In the genomic region with DNA sequence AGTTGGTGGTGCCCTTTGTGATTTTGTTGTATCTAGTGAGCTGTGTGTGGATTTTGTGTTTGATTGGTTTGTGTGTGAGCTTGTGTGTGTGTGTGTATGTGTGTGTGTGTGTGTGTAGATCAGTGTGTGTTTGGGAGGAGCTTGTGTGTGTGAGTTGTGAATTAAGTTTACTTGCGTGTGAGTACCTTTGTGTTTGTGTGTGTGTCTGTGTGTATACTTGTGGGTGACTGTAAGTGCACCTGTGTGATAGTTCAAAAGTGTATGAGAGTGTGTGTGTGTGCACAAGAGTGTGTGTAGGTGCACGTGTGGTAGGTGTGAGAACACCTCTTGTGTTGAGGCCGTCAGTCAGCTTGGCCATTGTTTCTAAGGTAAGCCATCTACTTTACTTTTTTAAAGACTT, we compare ENCODE assay signal across 21 mouse cellular contexts. TPM values are rescaled to one million over a fixed set of nuclear protein-coding genes. Genes with fewer than 3 reads are reported as not detected.
DNase-seq lines count a peak whose midpoint lies in the region; ATAC-seq and TF ChIP-seq lines count a peak whose summit lies in the region.
"Had no signal": no experiment of that assay in that cellular context is flagged by ENCODE, and none has a peak within 500 bp of the region (broad histone marks: within the 10 kb centered on the region; RNA-seq: fewer than 3 reads in every experiment).

A gene (plus strand): TSS at position 301 of the 400 bp plus-strand sequence.

- H3K27me3 ChIP-seq in liver, postnatal 0 days (ENCODE audit: insufficient read depth, low read length) = no peaks in the 10 kb centered on the region
- no peaks in the 10 kb centered on the region for H3K27me3 ChIP-seq in liver, embryonic 12.5 days (replicated peaks)
- no peaks in the 10 kb centered on the region for H3K27me3 ChIP-seq in testis, adult 2 months (ENCODE audit: control insufficient read depth, insufficient read depth, low read length)
- H3K27me3 ChIP-seq: CH12.LX had no signal

- TF ChIP-seq EP300 in liver, postnatal 0 days (IDR thresholded peaks at IDR 0.05; ENCODE audit: low read depth) = no peak

- 76% methylated on average over 3 of the region's 3 CpGs for WGBS in liver, postnatal 0 days (ENCODE audit: insufficient replicate concordance)
- 65% methylated on average over 3 of the region's 3 CpGs for WGBS in liver, embryonic 12.5 days (ENCODE audit: insufficient replicate concordance)

- no peak for TF ChIP-seq CTCF in liver, postnatal 0 days (IDR thresholded peaks at IDR 0.05; ENCODE audit: low read depth)
- no peak for TF ChIP-seq CTCF in testis, adult 2 months (IDR thresholded peaks at IDR 0.05; ENCODE audit: control insufficient read depth, insufficient read depth, insufficient replicate concordance, low read depth, low read length)

- no peaks in the 10 kb centered on the region for H3K36me3 ChIP-seq in liver, postnatal 0 days (replicated peaks; ENCODE audit: insufficient read depth, low read length)
- no peaks in the 10 kb centered on the region for H3K36me3 ChIP-seq in liver, embryonic 12.5 days
- no peaks in the 10 kb centered on the region for H3K36me3 ChIP-seq in testis, adult 2 months (ENCODE audit: control insufficient read depth, insufficient read depth, low read length)
- H3K36me3 ChIP-seq: G1E had no signal

- H3K4me3 ChIP-seq in liver, postnatal 0 days (ENCODE audit: low read depth, low read length) = no peak within 1 kb of the TSS
- H3K4me3 ChIP-seq in liver, embryonic 12.5 days = no peak within 1 kb of the TSS
- peak within 1 kb of the TSS; percentile 60 for H3K4me3 ChIP-seq in testis, adult 2 months (ENCODE audit: control insufficient read depth, low read depth, low read length)

- peaks cover 33% of the 10 kb centered on the region for H3K9me3 ChIP-seq in liver, postnatal 0 days (ENCODE audit: low read length)
- peaks cover 84% of the 10 kb centered on the region for H3K9me3 ChIP-seq in liver, embryonic 12.5 days (replicated peaks)
- H3K9me3 ChIP-seq: G1E had no signal

- no peak for ATAC-seq in liver, postnatal 0 days
- ATAC-seq in liver, embryonic 12.5 days = no peak
- ATAC-seq: activated CD4-positive, CD25-positive, alpha-beta regulatory T cell, adult 4 months; CD4-positive, CD25-positive, alpha-beta regulatory T cell, adult 4 months; Patski had no signal

- H3K27ac ChIP-seq in liver, postnatal 0 days (ENCODE audit: low read depth) = no peak within 1 kb of the TSS
- H3K27ac ChIP-seq in liver, embryonic 12.5 days = no peak within 1 kb of the TSS
- H3K27ac ChIP-seq in testis, adult 2 months (ENCODE audit: control insufficient read depth, insufficient read depth, low read depth, low read length) = no peak within 1 kb of the TSS

- no peak within 1 kb of the TSS for H3K4me2 ChIP-seq in liver, postnatal 0 days (ENCODE audit: low read depth, low read length)
- H3K4me2 ChIP-seq in liver, embryonic 12.5 days = no peak within 1 kb of the TSS

- DNase-seq in liver, postnatal 0 days = peak; percentile 12
- DNase-seq in testis, postnatal 10 days (ENCODE audit: low spot score) = no peak
- DNase-seq: adrenal gland, adult 2 months; adrenal gland, adult 8-10 months; adrenal gland, postnatal 10 days; adrenal gland, postnatal 14 days; adrenal gland, postnatal 25 days; adrenal gland, postnatal 36 days; B cell, adult 2 months; cerebellum, adult 11 months; cerebellum, adult 11-12 months; cerebellum, adult 18-20 months had no signal

- TF ChIP-seq POLR2A in testis, adult 2 months (IDR thresholded peaks at IDR 0.05; ENCODE audit: control insufficient read depth, low read depth, low read length) = no peak

- H3K9ac ChIP-seq in liver, postnatal 0 days (replicated peaks) = no peak within 1 kb of the TSS
- H3K9ac ChIP-seq in liver, embryonic 12.5 days = no peak within 1 kb of the TSS

- no peaks in the 10 kb centered on the region for H3K4me1 ChIP-seq in liver, postnatal 0 days (ENCODE audit: insufficient read depth)
- no peaks in the 10 kb centered on the region for H3K4me1 ChIP-seq in liver, embryonic 12.5 days
- H3K4me1 ChIP-seq in testis, adult 2 months (ENCODE audit: control insufficient read depth, insufficient read depth, low read length) = no peaks in the 10 kb centered on the region

RNA-seq across cellular contexts. Expression of the gene that starts here (rescaled TPM):
- polyA plus RNA-seq in liver, postnatal 0 days (2015; fragmentation: Nextera tagmentation; extraction: Ambion mirVana) = not detected in 2 replicates
- polyA plus RNA-seq in liver, embryonic 12.5 days (2016; fragmentation: Nextera tagmentation; extraction: Ambion mirVana) = not detected in 2 replicates
- polyA plus RNA-seq in testis, adult 2 months (2012; rRNA removed) = 4.2 and 5.8 TPM in 2 replicates
- polyA plus RNA-seq: activated CD4-positive, CD25-positive, alpha-beta regulatory T cell, adult 4 months; adrenal gland, adult 2 months; brain, embryonic 14.5 days; C2C12; CD4-positive, CD25-positive, alpha-beta regulatory T cell, adult 4 months; G1E; Patski had no signal

Comparison
In these comparisons a context has a peak if more than half of its experiments do, and no peak if none do; other contexts are left out.
1. Peak in DNase-seq in liver, postnatal 0 days; RNA of the gene not detected or under 1 TPM.